Mouse (Mus musculus): Measurements from ENCODE around the gene Armh4. TPM values are rescaled to one million over a fixed set of nuclear protein-coding genes. Genes with fewer than 3 reads are reported as not detected.
"Not testable (repeated sequence)": the region's sequence is repeated elsewhere in the genome, so short reads cannot be mapped to it uniquely, and the experiment has no call there.

Gene Armh4
- polyA plus RNA-seq, 1 experiment from 2014 or later, result 22.6 TPM

DNA sequence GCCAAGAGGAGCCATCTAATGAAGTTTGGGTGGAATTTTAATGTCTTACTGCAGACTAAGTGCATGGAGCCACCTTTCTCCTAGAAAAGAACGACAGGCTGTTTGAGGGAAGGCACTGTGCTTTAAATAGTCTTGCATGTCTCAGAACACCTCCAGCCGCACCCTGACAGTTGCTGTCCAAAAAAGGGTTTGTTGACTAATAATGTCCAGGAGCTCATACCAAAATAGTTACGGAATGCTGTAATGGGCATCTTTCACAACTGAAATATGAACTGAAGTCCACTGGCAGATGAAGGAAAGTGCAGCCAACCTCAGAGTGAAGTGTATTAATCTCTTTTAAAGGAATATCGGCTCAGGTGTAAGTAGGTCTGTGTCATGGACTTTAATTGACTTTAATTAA, 7.4 kb upstream of the Armh4 start:
- DNase-seq (ENCODE audit: low spot score) (no peak), ATAC-seq (replicated peaks; ENCODE audit: low FRiP score) (no peak)
- Histone ChIP-seq H3K9me3 (ENCODE audit: control insufficient read depth, low read length) (no peaks in the 10 kb centered on the region), H3K9ac (ENCODE audit: low read length) (no peak overlapping the region), H3K4me3 (ENCODE audit: low read depth, low read length) (no peak overlapping the region), H3K4me2 (ENCODE audit: low read depth, low read length, severe bottlenecking) (no peak overlapping the region), H3K27me3 (ENCODE audit: control insufficient read depth, insufficient read depth, low read length) (no peaks in the 10 kb centered on the region), H3K36me3 (ENCODE audit: control insufficient read depth, insufficient read depth, low read length) (no peaks in the 10 kb centered on the region), H3K4me1 (replicated peaks; ENCODE audit: control insufficient read depth, insufficient read depth, low read length) (no peaks in the 10 kb centered on the region), H3K27ac (ENCODE audit: low read depth, low read length) (no peak overlapping the region)
- WGBS, result 85% methylated on average over 4 of the region's 4 CpGs

GRCm38 (mm10) chr14:49785793-49786192, 2.6 kb upstream of the Armh4 start:
- H3K36me3 ChIP-seq (ENCODE audit: control insufficient read depth, insufficient read depth, low read length), result no peaks in the 10 kb centered on the region
- H3K9me3 ChIP-seq (ENCODE audit: control insufficient read depth, low read length), result no peaks in the 10 kb centered on the region
- H3K4me3 ChIP-seq (ENCODE audit: low read depth, low read length), result no peak overlapping the region
- 58% methylated on average over 2 of the region's 2 CpGs for WGBS
- no peaks in the 10 kb centered on the region for H3K4me1 ChIP-seq (replicated peaks; ENCODE audit: control insufficient read depth, insufficient read depth, low read length)
- H3K27ac ChIP-seq (ENCODE audit: low read depth, low read length), result no peak overlapping the region
- H3K27me3 ChIP-seq (ENCODE audit: control insufficient read depth, insufficient read depth, low read length), result no peaks in the 10 kb centered on the region
- ATAC-seq (replicated peaks; ENCODE audit: low FRiP score), result no peak
- no peak overlapping the region for H3K9ac ChIP-seq (ENCODE audit: low read length)
- peak; percentile 72 for DNase-seq (ENCODE audit: low spot score)
- H3K4me2 ChIP-seq (ENCODE audit: low read depth, low read length, severe bottlenecking), result no peak overlapping the region

DNA sequence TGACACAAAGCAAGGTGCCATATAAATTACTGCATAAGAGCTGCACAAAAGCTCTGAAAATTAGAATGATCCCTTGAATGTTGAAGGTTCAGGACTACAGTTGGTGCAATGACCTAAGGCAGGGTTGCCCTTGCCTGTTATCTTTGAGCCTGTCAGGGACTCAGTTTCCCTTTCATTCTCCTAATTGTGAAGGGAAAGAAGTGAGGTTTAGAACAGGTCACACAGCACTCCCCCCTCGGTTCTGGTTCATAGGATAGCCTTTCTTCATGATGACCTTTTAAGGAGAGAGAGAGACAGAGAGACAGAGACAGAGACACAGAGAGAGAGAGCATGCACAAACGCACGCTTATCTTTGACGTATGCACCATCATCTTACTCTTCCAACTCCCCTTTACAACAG, 683 bp upstream of the Armh4 start:
- DNase-seq (ENCODE audit: low spot score) (no peak), ATAC-seq (replicated peaks; ENCODE audit: low FRiP score) (no peak)
- H3K36me3 ChIP-seq (ENCODE audit: control insufficient read depth, insufficient read depth, low read length), result no peaks in the 10 kb centered on the region
- H3K27me3 ChIP-seq (ENCODE audit: control insufficient read depth, insufficient read depth, low read length), result no peaks in the 10 kb centered on the region
- H3K4me3 ChIP-seq (ENCODE audit: low read depth, low read length), result no peak overlapping the region
- no peaks in the 10 kb centered on the region for H3K9me3 ChIP-seq (ENCODE audit: control insufficient read depth, low read length)
- H3K4me2 ChIP-seq (ENCODE audit: low read depth, low read length, severe bottlenecking), result no peak overlapping the region
- no peaks in the 10 kb centered on the region for H3K4me1 ChIP-seq (replicated peaks; ENCODE audit: control insufficient read depth, insufficient read depth, low read length)
- no peak overlapping the region; the same call in 1 of the 2 replicates for H3K9ac ChIP-seq (ENCODE audit: low read length)
- H3K27ac ChIP-seq (ENCODE audit: low read depth, low read length), result no peak overlapping the region
- WGBS, result 81% methylated on average over 4 of the region's 4 CpGs

DNA sequence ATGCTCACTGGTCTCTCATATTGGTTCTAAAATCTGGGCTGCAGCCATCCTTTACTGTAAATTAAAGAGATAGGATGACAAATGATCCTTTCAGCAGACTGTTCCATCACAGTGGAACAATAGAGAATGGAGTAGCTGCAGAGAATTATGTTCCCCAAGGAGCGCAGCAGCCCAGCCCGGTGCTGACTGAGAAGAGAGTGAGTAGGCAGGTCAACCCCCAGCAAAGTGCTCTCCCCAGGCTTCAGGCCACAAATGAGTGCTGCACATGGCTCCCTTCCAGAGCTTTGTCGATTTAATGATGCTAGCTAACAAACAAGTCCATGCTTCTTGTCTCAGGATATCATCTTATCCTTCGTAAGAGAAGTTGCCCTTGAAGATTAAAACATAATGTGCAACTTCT, 2.8 kb downstream of the Armh4 start:
- DNase-seq (ENCODE audit: low spot score), result no peak
- H3K4me2 ChIP-seq (ENCODE audit: low read depth, low read length, severe bottlenecking), result no peak overlapping the region

DNA sequence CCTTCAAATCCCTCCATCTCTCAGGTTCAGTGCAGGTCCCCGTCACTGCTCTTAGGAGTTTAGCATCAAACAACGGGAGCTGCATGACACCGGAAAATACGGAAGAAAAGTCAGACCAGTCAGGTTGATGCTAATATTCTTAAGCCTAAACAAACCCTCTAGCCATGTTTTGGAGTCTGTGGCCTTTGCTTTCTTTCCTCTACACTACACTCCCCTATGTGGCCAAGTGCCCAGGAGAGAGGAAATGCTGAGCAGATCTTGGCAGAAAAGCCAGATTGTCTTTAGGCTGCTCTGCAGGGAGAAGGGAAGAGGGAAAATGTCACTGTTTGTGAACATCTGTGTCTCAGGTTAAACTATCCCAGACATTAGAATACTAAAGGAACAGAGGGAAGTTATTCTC, 5.6 kb downstream of the Armh4 start:
- H3K4me2 ChIP-seq (ENCODE audit: low read depth, low read length, severe bottlenecking); H3K36me3 ChIP-seq (ENCODE audit: control insufficient read depth, insufficient read depth, low read length); H3K27ac ChIP-seq (ENCODE audit: low read depth, low read length); H3K9me3 ChIP-seq (ENCODE audit: control insufficient read depth, low read length); H3K27me3 ChIP-seq (ENCODE audit: control insufficient read depth, insufficient read depth, low read length); DNase-seq (ENCODE audit: low spot score); ATAC-seq (replicated peaks; ENCODE audit: low FRiP score); H3K4me3 ChIP-seq (ENCODE audit: low read depth, low read length); H3K9ac ChIP-seq (ENCODE audit: low read length); H3K4me1 ChIP-seq (replicated peaks; ENCODE audit: control insufficient read depth, insufficient read depth, low read length): not testable (repeated sequence)
- WGBS, result 85% methylated on average over 4 of the region's 4 CpGs

More for the DNA sequence above, 2.8 kb downstream of the Armh4 start:
- H3K9ac ChIP-seq (ENCODE audit: low read length), result no peak overlapping the region
- ATAC-seq (replicated peaks; ENCODE audit: low FRiP score), result no peak
- H3K27me3 ChIP-seq (ENCODE audit: control insufficient read depth, insufficient read depth, low read length), result no peaks in the 10 kb centered on the region
- no peaks in the 10 kb centered on the region for H3K9me3 ChIP-seq (ENCODE audit: control insufficient read depth, low read length)
- no peak overlapping the region for H3K27ac ChIP-seq (ENCODE audit: low read depth, low read length)
- H3K4me3 ChIP-seq (ENCODE audit: low read depth, low read length), result no peak overlapping the region
- WGBS, result 77% methylated on average over 4 of the region's 4 CpGs
- H3K36me3 ChIP-seq (ENCODE audit: control insufficient read depth, insufficient read depth, low read length), result no peaks in the 10 kb centered on the region
- H3K4me1 ChIP-seq (replicated peaks; ENCODE audit: control insufficient read depth, insufficient read depth, low read length), result no peaks in the 10 kb centered on the region

- no peaks in the 10 kb centered on the region for H3K4me1 ChIP-seq (replicated peaks; ENCODE audit: control insufficient read depth, insufficient read depth, low read length)
- H3K36me3 ChIP-seq (ENCODE audit: control insufficient read depth, insufficient read depth, low read length), result no peaks in the 10 kb centered on the region
- no peaks in the 10 kb centered on the region for H3K9me3 ChIP-seq (ENCODE audit: control insufficient read depth, low read length)
- H3K9ac ChIP-seq (ENCODE audit: low read length), result no peak overlapping the region
- H3K4me3 ChIP-seq (ENCODE audit: low read depth, low read length), result no peak overlapping the region
- H3K27ac ChIP-seq (ENCODE audit: low read depth, low read length), result no peak overlapping the region
- no peak overlapping the region for H3K4me2 ChIP-seq (ENCODE audit: low read depth, low read length, severe bottlenecking)
- no peaks in the 10 kb centered on the region for H3K27me3 ChIP-seq (ENCODE audit: control insufficient read depth, insufficient read depth, low read length)
- no peak for DNase-seq (ENCODE audit: low spot score)
- no peak for ATAC-seq (replicated peaks; ENCODE audit: low FRiP score)
- WGBS, result 74% methylated on average over 1 of the region's 1 CpGs
These were observed 11.4 kb downstream of the Armh4 start for GRCm38 (mm10) chr14:49771746-49772145.

DNA sequence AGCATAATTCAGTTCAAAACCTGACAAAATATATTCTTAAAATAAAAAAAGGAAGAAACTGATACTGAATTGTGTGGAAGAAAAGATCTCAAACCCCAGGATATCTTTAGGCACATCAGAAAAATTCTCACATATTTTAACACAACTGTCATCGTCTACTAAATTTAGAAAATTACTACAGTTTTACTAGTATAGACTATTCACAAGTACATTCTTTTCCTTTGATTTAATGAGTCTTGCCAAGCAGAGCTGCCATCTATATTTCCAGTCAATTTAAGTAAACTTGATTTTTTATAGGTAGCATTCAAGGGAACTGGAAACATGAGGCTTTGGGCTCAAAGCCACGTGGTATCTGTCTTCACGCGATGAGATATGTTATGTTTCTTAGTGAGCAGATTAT, 16.6 kb downstream of the Armh4 start:
- Histone ChIP-seq H3K4me2 (ENCODE audit: low read depth, low read length, severe bottlenecking) (no peak overlapping the region), H3K27me3 (ENCODE audit: control insufficient read depth, insufficient read depth, low read length) (no peaks in the 10 kb centered on the region), H3K4me3 (ENCODE audit: low read depth, low read length) (no peak overlapping the region), H3K9me3 (ENCODE audit: control insufficient read depth, low read length) (no peaks in the 10 kb centered on the region), H3K27ac (ENCODE audit: low read depth, low read length) (no peak overlapping the region), H3K9ac (ENCODE audit: low read length) (no peak overlapping the region), H3K36me3 (ENCODE audit: control insufficient read depth, insufficient read depth, low read length) (no peaks in the 10 kb centered on the region), H3K4me1 (replicated peaks; ENCODE audit: control insufficient read depth, insufficient read depth, low read length) (no peaks in the 10 kb centered on the region)
- 94% methylated on average over 4 of the region's 4 CpGs for WGBS
- ATAC-seq (replicated peaks; ENCODE audit: low FRiP score), result no peak
- DNase-seq (ENCODE audit: low spot score), result no peak

DNA sequence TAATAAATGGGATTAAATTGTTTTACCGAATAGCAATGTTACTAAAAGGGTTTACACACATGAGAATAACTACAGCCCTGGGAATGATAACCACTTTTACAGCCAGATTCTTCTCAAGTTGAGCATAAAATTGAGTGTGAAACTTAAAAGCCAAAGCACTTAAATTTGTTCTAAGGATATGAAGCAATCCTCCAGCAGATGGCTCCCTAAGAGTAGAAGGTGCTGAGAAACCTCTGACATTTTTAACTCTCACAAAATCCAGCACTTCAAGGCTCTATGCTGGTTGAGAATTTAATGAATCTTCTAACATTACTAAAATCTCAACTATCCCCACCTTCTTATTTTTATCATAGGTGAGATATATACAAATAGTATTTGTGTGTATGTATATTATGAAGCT, 27.3 kb downstream of the Armh4 start:
- no peak overlapping the region for H3K9ac ChIP-seq (ENCODE audit: low read length)
- no peaks in the 10 kb centered on the region for H3K36me3 ChIP-seq (ENCODE audit: control insufficient read depth, insufficient read depth, low read length)
- no peak overlapping the region for H3K4me2 ChIP-seq (ENCODE audit: low read depth, low read length, severe bottlenecking)
- 91% methylated on average over 1 of the region's 1 CpGs for WGBS
- no peak overlapping the region for H3K27ac ChIP-seq (ENCODE audit: low read depth, low read length)
- no peaks in the 10 kb centered on the region for H3K27me3 ChIP-seq (ENCODE audit: control insufficient read depth, insufficient read depth, low read length)
- H3K4me1 ChIP-seq (replicated peaks; ENCODE audit: control insufficient read depth, insufficient read depth, low read length), result no peaks in the 10 kb centered on the region
- no peaks in the 10 kb centered on the region for H3K9me3 ChIP-seq (ENCODE audit: control insufficient read depth, low read length)
- no peak for DNase-seq (ENCODE audit: low spot score)
- no peak for ATAC-seq (replicated peaks; ENCODE audit: low FRiP score)
- H3K4me3 ChIP-seq (ENCODE audit: low read depth, low read length), result no peak overlapping the region

- H3K9ac ChIP-seq (ENCODE audit: low read length), result no peak overlapping the region
- ATAC-seq (replicated peaks; ENCODE audit: low FRiP score), result no peak
- no peaks in the 10 kb centered on the region for H3K4me1 ChIP-seq (replicated peaks; ENCODE audit: control insufficient read depth, insufficient read depth, low read length)
- no peak overlapping the region for H3K27ac ChIP-seq (ENCODE audit: low read depth, low read length)
- H3K36me3 ChIP-seq (ENCODE audit: control insufficient read depth, insufficient read depth, low read length), result no peaks in the 10 kb centered on the region
- DNase-seq (ENCODE audit: low spot score), result no peak
- no peaks in the 10 kb centered on the region for H3K27me3 ChIP-seq (ENCODE audit: control insufficient read depth, insufficient read depth, low read length)
- no peak overlapping the region for H3K4me3 ChIP-seq (ENCODE audit: low read depth, low read length)
- no peak overlapping the region for H3K4me2 ChIP-seq (ENCODE audit: low read depth, low read length, severe bottlenecking)
- H3K9me3 ChIP-seq (ENCODE audit: control insufficient read depth, low read length), result no peaks in the 10 kb centered on the region
These were observed 30.6 kb downstream of the Armh4 start for GRCm38 (mm10) chr14:49752614-49753013.

Data from forebrain, embryonic 11.5 days (tissue).